Mouse (Mus musculus) testis, adult 2 months (tissue): Measurements from ENCODE around the gene Daam2.

ENCODE experiments used
- CTCF ChIP-seq: fragments of 200-500 bp; IDR thresholded peaks from 2 replicates; pipeline ENCODE4 v1.5.1; 2012; ENCODE audit warnings: low read depth, mild to moderate bottlenecking, inconsistent platforms, low read length, moderate library complexity; ENCODE audit not compliant: control insufficient read depth, insufficient read depth, insufficient replicate concordance
- POLR2A ChIP-seq: fragments of 200-500 bp; IDR thresholded peaks from 2 replicates; pipeline ENCODE4 v1.6.1; 2012; ENCODE audit warnings: low read depth, mild to moderate bottlenecking, inconsistent platforms, low read length, moderate library complexity; ENCODE audit not compliant: control insufficient read depth

GRCm38 (mm10) chr17:49544561-49544960, 19.6 kb downstream of the Daam2 start:
- TF ChIP-seq CTCF, result no peak
- no peak for TF ChIP-seq POLR2A
